Mouse (Mus musculus): ENCODE data around the gene Mcrs1.

The Mcrs1 gene

DNA sequence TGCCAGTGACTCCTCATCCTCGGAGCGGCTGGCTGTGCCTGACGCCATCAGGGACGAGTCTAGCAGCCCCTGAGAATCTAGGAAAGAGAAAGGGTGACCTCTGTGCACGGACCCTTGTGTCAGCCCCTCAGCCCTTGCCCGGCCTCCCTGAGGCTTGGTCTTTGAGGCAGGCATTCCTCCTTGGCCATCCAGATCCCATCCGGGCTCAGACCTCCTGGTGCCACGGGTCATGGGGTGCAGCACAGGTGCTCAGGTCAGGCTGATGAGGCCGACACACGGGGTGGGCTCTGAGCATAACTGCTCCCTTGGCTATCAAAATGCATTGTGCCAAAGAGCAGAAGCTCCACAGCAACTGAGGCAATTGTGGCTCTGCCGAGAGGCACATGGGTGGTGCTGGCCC, 1.8 kb downstream of the Mcrs1 start:
- DNase-seq: no peak

DNA sequence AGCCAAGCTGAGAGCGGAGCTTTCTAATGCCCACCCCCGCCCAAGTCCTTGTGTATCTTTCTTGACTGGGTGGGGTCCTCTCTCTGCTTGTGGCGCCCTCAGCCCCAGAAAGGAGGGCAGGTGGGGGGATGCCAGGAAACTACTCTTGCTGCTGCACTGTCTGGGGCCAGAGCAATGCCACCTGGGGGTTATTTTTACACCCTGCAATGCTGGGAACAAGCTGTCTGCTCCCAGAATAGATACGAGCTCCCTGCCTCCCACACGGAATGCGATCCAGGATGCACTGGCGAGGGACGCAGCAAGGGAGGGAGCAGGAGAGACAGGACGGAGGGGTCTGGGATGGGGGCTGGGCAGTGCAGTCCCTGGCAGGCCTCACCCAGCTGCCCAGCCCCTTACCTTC, 2.8 kb downstream of the Mcrs1 start:
- DNase-seq: peak; percentile 48 to 50

DNA sequence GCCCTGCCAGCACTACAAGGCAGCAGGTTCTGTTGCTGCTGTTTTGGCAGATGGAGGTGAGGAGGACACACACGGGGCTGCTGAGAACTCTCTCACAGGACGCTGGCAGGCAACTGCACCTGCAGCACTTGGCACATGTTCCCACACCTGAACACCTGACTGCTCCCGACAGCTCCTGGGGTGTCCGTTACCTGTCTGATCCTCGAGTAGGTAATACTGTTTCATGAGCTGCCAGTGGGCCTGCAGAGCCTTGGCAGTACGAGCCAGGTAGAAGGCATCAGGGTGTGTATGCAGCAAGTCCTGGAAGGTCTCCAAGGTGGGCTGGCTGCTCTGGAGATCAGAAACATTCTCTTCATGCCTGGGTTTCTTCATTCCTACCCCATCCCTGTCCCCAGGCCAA, 5.0 kb downstream of the Mcrs1 start:
- DNase-seq: peak; percentile 66 to 67

DNA sequence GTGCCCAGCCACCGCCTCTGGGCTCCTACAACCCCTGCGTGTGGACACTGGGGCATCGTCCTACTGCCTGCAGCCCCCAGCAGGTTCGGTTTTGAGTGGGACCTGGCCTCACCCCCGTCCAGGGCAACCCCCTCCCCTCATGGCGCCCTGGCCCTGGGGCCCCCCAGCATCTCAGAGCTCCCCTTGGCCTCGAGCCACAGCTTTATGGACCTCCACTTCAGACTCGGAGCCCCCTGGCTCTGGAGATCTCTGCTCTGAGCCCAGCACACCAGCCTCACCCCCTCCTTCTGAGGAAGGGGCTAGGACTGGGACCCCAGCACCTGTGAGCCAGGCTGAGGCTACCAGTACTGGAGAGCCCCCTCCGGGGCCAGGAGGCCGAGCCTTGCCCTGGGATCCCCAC, 9.7 kb downstream of the Mcrs1 start:
- no peak for DNase-seq

DNA sequence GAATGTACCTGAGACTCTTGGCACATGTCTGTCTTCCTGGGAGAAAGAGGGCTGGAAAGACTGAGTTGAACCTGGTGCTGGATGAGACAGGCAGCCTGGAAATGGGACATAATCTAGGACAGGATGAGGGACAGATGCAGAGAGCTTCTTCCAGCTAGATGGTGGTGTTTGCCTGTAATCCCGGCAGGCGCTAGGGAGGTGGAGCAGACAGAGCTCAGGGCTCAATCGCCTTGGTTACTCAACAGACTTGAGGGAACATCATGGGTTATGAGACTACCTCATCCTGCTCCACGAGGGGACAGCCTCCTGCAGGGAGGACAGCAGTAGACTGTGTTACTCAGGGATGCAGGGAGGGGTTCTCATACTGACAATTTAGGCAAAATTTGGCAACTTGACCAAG, 10.5 kb downstream of the Mcrs1 start:
- DNase-seq: no peak

DNA sequence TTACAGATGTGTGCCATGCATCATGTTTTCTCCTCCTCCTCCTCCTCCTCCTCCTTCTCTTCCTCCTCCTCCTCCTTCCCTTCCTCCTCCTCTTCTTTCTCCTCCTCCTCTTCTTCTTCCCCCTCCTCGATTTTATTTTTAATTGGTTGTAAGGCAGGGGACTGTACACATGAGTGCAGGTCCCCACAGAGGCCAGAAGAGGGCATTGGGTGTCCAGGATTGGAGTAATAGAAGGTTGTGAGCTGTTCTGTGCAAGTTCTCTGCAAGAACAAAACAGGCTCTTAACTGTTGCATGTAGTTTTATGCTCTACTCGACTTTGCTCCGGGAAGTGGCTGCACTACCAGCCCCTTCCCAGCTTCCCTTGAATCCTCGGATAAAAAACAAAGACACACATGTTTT, 11.6 kb downstream of the Mcrs1 start:
- DNase-seq: no peak

DNA sequence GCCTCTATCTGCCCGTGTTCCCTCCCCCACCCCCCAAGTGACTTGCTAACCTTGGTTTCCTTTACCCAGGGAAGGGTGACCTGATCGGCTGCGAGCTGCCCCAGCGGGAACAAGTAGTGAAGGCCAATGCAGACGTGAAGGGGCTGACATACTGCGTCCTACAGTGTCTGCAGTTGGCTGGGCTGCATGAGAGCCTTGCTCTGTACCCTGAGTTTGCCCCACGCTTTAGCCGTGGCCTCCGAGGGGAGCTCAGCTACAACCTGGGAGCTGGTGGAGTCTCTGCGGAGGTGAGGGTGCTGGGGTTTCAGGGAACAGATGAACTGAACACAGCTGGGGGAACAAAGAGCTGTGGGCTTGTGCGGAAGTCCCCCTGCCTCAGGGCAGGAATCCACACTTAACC, 13.8 kb downstream of the Mcrs1 start:
- DNase-seq: no peak

DNA sequence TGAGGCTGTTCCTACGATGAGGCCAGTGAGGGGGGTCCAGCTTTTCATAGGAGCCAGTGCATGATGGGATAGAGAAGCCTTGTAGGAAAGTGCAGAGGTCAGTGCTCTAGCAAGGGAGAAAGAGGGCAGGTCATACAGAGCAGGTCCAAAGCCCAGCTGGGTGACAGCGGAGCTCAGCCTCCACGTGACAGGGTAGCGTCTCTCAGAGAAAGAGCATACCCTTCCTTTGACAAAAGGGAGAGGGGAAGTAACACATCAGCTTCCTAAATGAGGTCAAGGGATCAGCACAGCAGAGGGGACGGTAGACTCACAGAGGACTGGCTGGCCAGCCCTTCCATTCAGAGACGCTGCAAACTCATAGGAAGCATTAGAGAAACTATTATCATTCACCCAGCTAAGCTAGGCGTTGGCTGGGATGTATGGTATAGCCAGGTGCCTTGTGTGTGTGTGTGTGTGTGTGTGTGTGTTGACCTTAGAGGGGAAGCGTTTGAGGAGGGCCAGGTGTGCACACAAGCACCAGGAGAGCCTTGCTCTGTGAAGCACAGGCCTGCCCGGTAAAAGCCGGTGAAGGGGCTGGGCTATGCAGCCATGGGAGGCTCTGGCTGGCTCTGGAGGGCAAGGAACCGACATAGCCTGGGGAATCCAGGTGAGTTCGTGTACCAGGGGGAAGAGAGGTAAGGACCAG, 17.3 kb downstream of the Mcrs1 start:
- DNase-seq: no peak

DNA sequence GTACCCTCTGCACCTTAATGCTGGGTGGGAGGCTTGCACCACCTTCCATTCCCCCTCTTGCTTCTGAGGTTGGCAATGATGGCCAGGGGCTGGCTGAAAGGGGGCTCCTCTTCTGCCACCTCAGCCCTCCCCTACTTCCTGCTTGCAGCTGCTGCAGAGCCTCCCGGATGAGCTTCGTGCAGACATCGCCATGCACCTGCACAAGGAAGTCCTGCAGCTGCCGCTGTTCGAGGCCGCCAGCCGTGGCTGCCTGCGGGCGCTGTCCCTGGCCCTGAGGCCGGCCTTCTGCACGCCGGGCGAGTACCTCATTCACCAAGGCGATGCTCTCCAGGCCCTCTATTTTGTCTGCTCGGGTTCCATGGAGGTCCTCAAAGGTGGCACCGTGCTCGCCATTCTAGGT, 18.0 kb downstream of the Mcrs1 start:
- DNase-seq: no peak

DNA sequence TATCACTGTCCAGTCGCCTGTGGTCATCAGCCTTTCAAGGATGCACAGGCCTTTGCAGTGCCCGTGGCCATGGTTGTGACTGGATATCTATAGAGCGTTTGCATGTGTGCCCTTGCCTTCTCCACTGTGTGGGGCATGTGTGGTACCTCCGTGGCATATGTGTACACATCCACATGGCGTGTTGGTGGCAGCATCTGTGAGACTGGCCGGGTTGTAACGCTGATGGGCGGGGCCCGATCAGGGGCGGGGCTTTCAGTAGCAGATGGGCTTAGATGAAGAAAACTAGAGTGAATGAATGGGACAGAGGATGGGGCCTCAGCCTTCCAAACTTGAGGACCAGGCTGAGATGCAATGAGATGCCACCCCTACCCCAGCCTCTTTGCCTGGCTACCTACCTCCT, 19.8 kb downstream of the Mcrs1 start:
- no peak for DNase-seq

DNA sequence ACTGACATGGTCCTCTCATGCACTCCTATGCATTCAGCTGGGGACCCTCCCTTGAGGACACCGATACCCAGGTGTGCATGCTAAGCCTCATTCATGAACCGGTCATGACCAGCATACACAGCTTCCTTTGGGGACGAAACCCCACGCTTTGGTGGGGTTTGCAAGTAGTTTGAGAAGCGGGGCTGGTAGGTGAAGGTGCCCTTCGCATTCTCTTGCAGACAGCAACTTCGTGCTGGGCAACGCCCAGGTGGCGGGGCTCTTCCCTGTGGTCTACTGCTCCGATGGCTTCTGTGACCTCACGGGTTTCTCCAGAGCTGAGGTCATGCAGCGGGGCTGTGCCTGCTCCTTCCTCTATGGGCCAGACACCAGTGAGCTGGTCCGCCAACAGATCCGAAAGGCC, 25.7 kb downstream of the Mcrs1 start:
- no peak for DNase-seq

DNA sequence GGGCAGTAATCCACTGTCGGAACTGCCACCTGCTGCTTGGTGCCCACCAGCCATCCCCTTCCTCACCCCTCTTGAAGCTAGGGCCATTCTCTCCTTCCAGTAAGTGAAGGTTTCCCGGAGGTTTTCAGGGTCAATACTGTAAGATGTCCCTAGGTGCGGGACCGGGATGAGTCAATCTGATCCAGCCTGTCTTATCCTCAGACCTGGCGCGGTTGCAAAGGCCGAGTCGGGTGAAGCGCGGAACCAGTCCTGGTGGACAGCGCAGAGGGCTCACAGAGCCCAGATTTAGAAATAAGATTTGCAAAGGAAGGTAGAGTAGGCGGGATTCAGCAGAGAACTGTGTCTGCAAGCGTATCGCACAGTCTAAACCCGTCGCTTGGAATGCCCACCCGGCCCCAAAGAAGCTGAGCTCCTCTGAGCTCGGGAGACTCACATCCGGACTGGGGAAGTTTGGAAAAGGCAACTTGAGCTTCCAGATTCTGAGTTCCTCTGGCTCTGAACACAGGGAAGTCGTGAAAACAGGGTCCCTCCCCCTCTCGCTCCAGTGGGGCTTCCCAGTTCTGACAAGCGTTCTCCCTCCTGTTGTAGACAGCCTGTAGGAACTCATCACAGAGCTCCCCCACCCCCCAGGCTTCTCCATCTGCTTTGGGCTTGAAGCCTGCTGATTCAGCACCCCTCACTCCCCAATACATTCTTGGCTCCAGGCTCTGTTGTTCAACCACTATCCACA, 26.5 kb downstream of the Mcrs1 start:
- DNase-seq: peak; percentile 38 to 61

DNA sequence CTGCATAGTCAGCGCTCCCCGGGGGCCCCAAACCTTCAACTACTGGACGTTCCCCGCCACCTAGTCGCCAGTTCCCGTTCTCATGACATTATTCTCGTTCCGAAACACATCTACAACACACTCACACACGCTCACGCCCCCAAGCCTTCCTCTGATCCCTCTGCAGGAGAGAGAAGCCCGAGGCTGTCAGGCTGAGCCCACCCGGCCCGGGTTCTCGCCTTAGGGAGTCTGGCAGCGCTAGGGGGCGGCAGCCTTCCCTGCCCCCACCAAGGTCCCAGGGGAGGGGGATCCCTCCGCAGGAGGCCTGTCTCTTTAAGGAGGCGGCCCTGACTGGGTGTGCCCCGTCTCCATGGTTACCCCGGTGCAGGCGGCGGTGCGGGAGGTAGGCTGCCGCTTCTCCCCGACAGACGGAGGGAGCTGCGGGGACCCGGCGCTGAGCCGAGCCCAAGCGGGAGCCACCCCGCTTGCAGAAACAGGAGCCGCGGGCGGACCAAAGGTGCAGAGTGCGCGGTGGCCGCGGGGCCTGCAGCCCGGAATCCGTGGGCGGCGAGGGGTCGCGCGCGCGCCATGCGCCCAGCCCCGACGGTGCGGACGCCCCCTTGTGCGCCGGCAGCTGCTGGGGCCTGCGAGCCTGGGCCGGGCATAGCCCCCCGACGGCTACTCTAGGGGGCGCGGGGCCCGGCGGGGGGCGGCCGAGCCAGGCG, 27.4 kb downstream of the Mcrs1 start, which contains the start of gene Kcnh3:
Gene Kcnh3, plus strand, starts transcription at position 654 of the 704 bp plus-strand sequence.
- DNase-seq: peak; percentile 66 to 80

DNA sequence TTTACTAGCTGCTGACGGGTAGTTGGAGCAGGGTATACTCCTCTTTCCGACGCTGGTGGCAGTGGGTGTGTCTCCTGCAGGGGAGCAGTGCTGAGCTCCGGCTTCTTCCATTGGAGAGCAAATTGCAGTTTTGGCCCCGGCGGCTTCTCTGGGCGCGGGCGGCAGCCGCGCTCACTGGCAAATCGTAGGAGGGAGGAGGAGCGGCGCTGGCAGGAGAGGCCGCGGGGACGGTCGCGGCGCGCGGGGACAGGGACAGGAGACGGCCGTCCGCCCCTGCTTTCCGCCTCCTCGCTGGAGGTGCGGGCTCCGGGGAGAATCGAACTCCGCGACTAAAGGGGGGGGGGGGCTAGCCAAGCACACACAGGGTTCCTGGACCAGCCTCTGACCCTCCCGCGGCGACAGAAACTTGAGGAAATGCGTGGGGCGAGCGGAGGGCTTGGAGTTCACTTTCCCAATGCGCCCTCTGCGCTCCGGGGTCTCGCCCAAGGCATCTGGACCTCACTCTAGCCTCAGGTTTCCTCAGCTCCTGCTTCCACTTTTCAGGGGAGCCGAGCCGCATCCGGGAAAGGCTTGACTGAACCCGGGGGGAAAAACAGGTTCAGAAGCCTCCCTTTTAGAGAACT, 28.1 kb downstream of the Mcrs1 start:
- DNase-seq: peak; percentile 76 to 81

DNA sequence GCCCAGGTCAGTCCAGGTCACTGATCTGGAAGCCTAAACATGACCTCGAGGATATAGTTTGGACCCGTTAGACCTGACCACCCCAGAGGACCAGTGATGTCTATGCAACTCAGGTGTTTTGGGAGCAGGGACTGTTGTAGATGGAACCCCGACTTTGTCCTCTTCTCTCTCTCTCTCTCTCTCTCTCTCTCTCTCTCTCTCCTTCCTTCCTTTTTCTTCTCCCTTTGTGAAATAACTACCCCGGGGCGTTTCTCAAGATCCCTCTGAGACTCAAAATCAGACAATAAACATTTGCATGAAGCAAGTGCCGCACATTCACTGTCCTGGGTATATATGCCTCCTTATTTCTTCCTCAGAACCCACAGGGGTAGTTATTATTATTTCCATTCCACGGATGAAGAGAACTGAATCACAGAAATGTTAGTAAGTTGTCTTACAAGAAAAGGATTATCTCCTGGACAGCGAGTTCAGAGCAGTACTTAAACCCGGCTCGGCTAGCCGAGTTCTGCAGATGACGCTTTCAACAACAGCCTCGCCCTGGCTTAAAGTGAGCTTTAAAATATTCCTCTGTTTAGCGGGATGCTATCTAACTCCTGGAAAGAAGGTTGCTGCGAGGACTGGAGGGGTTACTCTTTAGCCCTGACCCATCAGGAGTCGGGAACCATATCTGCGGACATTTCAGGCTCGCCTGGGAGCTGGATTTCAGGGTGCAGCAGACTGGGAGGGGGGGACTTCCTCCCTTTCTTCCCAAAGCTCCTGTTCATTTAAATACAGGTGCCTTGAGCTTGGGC, 28.8 kb downstream of the Mcrs1 start:
- DNase-seq: no peak

DNA sequence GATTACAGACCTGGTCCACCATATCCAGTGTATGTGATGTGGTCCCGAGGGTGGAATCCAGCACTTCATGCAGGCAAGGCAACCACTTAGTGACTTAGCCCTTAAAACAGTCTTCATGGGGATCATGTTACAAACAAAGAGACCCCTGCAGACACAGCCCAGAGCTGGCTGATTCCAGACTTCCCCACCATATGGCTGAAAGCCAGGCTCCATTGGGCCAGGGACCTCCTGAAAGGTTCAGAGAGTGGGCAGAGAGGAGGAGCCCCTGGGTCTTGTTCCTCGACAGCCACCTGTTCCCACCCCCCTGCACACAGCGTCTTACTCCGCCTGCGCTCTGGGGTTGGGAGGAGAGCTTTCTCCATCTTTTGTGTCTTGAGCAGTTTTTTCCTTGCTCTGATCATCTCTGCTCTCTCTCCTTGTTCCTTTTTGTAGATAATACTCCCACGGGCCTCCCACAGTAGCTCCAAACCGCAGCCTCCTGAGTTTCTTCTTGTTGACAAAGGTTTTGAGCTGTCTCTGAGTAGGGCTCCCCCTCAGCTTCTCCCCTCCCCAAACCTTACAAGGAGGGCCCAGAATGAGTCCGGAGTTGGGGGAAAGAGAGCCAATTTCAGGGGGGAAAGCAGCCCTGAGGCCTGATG, 30.3 kb downstream of the Mcrs1 start:
- no peak for DNase-seq

DNA sequence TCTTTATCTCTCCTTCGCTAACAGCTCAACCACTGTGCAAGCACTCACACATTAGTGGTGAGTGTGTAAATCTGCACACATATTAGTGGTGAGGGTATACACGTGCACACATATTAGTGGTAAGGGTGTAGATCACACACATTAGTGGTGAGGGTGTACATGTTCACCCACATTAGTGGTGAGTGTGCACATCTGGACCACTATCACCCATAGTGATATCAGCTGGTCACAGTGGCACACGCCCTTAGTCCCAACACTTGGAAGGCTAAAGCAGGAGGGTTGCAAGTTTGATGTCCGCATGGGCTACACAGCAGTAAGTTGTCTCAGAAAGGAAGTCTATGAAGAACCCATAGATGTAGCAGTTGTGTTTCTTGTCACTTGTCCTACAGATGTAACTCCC, 34.1 kb downstream of the Mcrs1 start:
- no peak for DNase-seq

DNA sequence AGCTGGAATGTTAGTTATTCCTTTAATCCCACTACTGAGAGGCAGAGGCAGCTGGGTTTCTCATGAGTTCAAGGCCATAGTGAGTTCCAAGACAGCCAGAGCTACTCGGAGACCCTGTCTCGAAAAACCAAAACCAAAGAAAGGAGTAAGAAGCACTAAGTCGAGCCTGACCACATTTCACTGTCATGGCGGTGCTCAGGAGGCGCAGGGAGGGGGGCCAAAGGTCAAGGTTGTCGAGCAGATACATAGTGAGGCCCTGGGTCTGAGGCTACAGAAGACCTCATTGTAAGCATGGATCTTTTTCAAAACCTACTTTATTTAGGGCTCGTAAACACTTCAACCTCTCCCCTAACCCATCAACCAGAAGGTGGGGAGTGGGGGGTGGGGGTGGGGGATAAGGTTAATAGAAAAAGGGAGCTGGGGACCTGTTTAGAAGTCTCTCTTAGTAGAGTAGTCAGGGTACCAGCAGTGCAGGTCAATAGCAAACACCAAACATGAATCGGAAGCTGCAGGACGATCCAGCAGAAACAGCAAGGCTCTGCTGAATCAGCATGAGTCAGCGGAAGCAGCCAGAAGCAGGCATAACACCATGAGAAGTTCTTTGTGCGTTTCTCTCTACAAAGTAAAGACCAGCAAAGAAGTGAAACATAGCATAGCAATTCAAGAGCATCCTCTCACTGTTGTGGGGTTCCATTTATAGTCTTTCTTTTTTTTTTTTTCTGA, 35.9 kb downstream of the Mcrs1 start:
- DNase-seq: no peak

DNA sequence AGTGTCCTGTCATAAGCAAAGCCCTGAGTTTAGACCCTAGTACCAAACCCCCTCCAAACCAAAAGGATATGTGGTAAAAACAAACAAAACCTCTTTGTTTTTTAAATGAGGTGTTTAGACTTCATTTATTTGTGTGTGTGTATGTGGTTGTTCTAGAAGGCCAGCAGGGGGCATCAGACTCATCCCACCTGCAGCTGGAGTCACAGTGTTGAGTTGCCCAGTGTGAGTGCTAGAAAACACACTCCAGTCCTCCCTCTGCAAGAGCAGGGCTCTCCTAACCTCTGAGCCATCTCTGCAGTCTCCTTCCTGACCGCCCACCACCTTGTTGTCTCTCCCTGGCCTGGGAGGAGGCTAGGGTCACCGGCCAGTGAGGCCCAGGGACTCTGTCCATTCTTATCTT, 36.8 kb downstream of the Mcrs1 start:
- DNase-seq: no peak

DNA sequence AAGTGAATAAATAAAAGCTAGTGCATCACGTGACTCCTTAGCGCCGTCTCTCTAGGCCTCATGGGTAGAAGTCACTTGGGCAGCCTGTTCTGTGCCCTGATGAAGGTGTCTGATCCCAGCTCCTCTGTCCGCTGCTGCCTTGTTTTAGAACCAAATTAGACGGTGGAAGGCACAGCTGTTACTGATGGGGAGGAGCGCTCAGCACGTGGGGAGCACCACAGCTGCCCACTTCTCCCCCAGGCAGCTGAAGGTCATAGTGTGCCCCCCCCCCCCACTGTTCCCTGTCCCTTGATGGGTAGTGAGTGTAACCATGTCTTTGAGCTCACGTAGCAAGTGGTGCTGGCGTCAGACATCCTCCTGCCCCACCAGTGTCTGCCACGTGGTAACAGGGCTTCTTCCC, 38.6 kb downstream of the Mcrs1 start:
- no peak for DNase-seq

DNA sequence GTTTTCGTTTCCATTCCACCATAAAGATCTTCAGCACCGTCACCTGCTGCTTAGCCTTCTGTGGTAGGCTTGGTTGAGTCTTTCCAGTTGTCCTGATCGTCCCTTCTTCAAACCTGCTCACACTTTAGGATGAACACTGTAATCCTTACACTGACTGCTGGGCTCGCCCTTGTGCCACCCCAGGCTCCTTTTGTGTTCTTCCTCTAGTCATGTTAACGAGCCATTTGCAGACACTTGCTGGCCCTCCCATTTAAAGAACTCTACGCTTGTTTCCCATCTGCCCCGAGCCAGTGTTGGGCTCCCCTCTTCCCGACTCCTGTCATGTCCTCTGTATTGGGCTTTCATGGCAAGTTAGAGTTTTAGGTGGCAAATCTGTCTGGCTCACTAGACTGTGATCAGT, 45.8 kb downstream of the Mcrs1 start:
- no peak for DNase-seq

Measured in cerebellum, postnatal 25 days (tissue).